Mouse (Mus musculus) brain, embryonic 14.5 days (tissue): ENCODE measurements around the gene Avil. TPM values are rescaled to one million over a fixed set of nuclear protein-coding genes. Genes with fewer than 3 reads are reported as not detected.

Experiments
- DNase-seq: peaks from one replicate; pipeline ENCODE4 v3.0.0-alpha.2; 2011; ENCODE audit warnings: low read depth
- CTCF ChIP-seq: fragments of 200-500 bp; IDR thresholded peaks from 2 replicates; pipeline ENCODE4 v1.5.1; 2012; ENCODE audit warnings: inconsistent platforms, mild to moderate bottlenecking, moderate library complexity, borderline replicate concordance; ENCODE audit not compliant: insufficient read depth, insufficient read length; ENCODE audit errors: extremely low read depth
- POLR2A ChIP-seq: fragments of 200-500 bp; IDR thresholded peaks from 2 replicates; pipeline ENCODE4 v1.6.1; 2012; ENCODE audit warnings: mild to moderate bottlenecking, inconsistent platforms, borderline replicate concordance; ENCODE audit not compliant: poor library complexity, insufficient read depth, insufficient read length, severe bottlenecking; ENCODE audit errors: extremely low read depth
- polyA plus RNA-seq: library from polyadenylated mRNA; depleted of rRNA; stranded (reverse); fragments of >200 nt; gene quantifications from 2 replicates; pipeline ENCODE4 v1.2.3, GENCODE M21; 2012

The Avil gene
- polyA plus RNA-seq, 1 experiment: 1.7 TPM

DNA sequence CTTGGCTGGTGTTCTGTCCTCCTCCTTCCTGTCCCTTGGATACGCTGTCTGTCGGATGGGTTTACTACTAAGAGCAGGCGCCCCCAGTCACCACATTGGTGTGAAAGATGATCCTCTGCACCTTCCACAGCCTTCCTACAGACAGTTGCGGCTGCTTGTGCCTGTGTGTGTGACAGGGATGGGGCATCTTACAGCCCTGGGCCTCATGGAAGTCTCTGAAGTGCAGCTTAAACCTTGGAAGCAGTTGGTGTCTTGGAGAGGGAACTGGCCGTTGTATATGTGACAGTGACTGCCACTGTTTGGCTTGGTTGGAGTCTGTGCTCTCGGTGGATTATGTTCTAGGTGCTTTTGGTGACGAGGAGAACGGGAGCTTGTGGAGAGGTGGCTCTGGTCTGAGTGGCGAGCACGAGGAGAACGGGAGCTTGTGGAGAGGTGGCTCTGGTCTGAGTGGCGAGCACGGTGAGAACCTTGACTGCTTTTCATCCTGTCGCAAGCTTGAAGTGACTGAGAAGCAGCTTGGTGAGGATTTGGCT, 17.2 kb upstream of the Avil start:
- no peak for TF ChIP-seq CTCF
- TF ChIP-seq POLR2A: no peak
- no peak for DNase-seq

DNA sequence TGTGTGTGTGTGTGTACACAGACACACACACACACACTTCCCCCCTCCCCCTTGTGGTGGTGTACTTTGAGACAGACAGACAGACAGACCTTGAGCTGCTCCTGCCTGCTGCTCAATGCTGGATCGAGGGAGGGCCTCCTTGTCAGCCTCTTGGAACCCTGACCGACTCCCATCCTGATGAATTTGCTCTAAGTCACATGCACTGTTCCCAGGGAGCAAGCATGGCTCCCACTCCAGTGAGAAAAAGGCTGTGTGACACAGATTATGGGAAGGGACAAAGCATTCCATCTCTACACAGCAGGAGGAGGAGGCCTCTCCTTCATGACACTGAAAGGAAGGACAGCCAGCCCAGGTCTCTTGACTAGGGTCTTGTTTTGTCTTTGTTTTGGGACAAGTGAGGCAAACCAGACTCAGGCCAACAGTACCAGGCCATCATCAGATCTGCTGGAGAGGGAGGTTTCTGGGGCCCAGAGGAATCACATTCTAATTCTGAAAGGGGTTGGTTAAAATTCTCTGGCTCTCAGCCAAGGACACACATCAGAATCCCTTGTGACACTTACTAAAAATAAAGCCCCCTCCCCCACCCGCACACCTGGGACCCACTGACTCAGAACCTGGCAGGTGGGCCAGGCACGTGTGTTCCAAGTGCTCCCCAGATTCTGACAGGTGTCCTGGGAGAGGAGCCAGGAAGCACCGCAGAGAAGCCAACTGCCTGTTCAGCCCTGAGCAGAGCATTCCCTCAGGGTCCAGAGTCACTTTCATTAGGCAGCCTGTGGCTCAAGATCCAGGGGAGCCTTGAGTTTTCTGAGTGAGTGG, 16.1 kb upstream of the Avil start:
- DNase-seq: peak; percentile 61
- no peak for TF ChIP-seq CTCF
- TF ChIP-seq POLR2A: no peak

DNA sequence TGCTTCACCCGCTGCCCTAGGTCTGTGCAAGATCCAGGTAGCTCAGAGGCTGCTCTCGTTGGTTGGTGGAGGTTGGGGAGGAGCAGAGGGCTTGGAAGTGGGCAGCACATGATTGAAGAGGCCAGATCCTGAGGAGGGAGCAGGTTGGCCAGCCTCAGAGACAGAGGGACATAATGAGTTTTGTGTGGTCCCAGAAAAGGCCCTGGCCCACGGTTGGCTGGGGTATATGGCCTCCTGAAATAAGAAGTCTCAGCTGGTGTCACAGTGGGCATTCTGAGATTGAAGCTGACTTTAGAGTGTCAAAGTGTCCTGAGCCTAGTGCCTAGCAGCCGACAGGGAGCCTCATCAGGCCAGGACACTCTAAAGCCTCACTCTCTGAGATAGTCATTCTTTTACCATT, 15.4 kb upstream of the Avil start:
- no peak for DNase-seq
- TF ChIP-seq POLR2A (no peak), CTCF (no peak)

DNA sequence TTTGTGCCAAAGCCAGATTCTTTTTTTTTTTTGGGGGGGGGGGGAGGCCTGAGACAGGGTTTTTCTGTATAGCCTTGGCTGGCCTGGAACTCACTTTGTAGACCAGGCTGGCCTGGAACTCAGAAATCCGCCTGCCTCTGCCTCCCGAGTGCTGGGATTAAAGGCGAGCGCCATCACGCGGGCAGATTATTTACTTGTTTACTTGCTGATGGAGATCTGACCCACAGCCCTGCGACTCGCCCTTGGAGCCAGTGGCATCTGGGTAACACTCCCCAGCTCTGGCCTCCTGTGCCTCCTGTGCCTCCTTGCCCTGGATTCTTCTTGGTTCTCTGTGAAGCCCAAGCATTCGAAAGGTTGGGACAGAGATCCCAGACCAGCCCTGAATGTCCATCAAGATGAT, 14.9 kb upstream of the Avil start:
- no peak for TF ChIP-seq POLR2A
- no peak for DNase-seq

DNA sequence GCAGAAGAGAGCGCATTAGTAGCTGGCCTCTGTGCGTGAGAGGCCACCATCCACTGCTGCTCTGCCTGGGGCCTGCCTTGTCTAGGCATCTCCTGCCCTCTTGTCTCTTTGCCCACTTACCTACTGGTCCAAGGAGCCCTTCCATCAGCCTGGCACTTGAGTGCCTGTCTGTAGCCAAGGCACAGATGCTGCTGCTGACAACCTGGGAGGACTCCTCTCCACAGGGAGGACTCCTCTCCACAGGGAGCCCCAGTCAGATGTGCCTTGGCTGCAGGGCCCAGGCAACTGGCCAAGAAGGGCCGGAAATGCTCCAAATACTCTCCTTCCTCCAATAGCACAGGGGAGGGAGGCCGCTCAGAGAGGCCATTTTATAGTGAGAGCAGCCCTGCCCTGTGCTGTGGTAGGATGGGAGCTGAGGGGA, 14.0 kb upstream of the Avil start:
- peak; percentile 87 for DNase-seq

DNA sequence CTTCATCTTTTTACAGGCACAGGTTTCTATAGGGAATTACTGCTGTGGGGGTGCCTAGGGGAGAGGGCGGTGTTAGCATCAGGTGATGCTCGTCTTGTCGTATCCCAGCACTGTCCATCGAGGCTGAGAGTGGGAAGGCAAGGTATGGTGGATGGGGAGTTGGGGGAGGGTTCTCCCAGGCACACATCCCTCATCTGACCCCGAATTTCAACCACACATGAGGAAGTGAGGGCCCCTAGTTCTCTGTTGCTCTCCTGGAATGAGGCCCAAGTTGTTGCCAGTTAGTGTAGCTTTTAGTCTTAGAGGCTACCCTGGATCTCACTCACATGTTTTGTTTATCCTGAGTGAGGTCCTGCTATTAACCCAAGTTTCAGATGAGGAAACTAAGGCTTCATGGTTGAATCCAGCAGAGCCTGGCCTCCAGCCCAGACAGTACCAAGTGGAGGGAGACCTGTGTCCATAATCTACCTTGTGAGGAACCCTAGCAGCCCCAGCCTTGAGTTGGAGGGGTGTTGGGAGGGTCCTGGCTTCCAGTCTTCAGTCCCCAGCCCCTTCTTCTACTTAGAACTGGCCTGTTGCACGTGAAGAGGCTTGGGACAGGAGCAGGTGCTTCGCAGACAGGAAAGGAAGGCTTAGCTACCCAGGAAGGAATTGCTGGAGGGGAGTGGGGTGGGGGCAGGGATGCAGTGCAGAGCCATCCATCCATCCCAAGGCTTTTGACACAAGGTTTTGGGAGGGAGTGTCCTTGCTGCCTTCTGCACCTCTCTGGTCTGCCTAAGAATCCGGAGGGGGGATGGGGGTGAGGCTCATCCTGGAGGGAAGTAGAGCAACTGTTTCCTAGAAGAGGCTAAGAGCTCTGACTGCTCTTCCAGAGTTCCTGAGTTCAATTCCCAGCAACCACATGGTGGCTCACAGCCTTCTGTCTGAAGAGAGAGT, 13.1 kb upstream of the Avil start:
- no peak for DNase-seq
- TF ChIP-seq CTCF: no peak
- no peak for TF ChIP-seq POLR2A

More for the DNA sequence above, 14.0 kb upstream of the Avil start:
- TF ChIP-seq POLR2A: no peak
- no peak for TF ChIP-seq CTCF

DNA sequence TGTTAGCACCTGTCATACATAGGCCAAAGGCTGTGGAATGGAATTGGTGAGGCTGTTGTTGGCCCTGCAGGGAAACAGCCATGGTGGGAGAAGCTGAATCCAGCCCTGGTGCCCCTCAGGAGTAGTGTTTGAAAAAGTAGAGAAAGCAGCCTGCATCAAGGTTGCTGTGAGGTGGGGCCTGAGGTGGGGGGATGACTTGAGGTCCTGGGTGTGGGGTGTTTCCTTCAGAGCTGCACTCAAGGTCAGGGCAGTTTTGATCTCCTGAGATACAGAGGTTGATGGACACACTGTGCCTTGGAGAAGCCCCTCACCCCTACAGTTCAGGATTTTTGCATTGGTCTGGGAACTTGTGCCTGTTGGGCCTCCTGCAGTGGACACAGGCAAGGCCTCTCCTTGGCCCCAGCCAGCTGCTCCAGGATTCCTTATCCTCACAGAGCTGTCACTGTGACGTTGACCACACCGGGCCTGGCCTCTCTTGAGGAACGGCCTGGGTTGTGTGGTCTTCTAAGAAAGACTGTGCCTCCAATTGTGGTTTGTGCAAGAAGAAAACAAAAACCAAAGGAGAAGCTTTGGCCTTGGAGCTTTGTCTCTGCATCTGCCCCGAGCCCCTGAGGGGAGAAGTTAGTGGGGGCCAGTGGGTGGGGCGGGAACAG, 11.9 kb upstream of the Avil start:
- no peak for TF ChIP-seq POLR2A
- TF ChIP-seq CTCF: no peak
- no peak for DNase-seq

DNA sequence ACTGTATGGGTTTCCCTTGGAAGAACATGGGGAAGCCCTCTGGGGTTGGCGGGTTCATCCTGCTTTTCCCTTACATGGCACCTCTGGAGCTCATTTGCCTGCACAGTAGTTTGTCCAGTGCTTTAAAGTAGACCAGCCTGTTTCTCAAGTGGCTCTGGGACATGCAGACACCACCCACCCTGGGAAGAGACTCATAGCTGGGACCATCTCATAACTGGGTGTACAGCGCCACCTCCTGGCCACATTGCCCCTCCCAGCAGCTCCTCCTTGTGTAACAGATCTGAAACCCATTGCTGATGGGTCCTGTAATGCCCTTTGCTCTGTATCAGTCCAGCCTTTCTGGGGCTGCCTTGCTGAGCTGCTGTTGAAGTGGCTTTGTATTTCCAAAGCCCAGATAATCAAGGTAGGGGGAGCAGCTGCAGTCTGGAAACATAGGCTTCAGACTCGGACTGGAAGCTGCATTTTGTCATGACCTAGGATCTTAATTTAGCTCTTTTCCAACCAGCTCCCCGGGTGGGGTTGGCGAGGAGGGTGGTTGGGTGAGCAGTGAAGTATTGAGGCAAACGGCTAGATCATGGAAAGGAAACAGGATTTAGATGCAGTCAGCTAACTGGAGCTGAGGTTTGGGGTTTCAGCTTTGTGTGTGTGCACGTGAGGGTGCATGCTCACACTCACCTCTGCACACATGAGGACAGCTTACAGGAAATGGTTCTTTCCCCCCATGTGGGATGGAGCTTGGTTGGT, 10.0 kb upstream of the Avil start:
- peak; percentile 92 for DNase-seq
- TF ChIP-seq CTCF (peak; percentile 92), POLR2A (no peak)

DNA sequence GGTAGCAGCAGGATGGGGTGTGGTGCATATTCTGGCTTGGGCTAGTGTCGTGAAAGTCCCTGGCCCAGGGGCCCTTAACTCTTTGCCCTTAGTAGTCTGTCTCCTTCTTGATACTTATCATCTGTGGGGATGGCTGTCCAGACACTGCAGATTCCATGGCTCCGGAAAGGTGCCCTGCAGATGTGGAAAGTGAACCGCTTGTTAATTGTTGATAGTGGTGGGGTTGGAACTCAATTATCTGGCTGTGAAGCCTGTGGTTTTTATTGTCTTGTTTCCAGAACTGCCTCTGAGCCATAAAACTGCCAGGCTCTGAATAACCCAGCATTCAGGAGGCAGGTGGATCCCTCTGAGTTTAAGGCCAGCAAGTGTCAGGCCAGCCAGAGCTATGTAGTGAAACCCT, 8.8 kb upstream of the Avil start:
- DNase-seq: no peak
- TF ChIP-seq CTCF (no peak), POLR2A (no peak)

DNA sequence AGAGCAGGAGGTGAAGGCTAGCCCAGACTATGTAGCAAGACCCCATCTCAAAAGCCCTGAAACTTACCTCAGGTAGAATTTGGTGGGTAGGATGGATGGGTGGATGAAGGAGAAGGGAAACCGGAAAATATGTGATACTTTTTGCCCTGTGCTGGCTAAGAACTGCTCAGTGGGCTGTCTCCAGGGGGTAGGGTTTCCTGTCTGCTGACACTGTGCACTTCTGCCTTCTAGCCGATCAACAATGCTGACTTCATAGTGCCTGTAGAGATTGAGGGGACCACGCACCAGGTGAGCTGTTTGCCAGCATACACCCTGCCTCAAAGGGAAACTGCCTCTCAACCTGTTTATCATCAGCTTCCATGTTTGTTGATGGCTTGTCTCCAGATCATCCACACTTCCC, 6.9 kb upstream of the Avil start:
- no peak for DNase-seq
- no peak for TF ChIP-seq CTCF
- TF ChIP-seq POLR2A: no peak
